Mouse (Mus musculus) myocyte (in vitro differentiated cells): ENCODE measurements at regions not wholly inside any gene's neighbourhood (a gene's known extent, or its start where the extent isn't known, plus 50 kb on each side); places are given as distances from the start of the nearest gene placed in this dataset.

Experiments used
- CEBPB ChIP-seq: IDR thresholded peaks from 2 replicates; pipeline ENCODE4 v1.6.1; 2011; ENCODE audit warnings: mild to moderate bottlenecking, moderate library complexity; ENCODE audit not compliant: poor library complexity, insufficient read depth, severe bottlenecking
- E2F4 ChIP-seq: IDR thresholded peaks from one replicate; pipeline ENCODE4 v1.6.1; 2011; ENCODE audit warnings: mild to moderate bottlenecking, control low read depth, moderate library complexity; ENCODE audit not compliant: insufficient read depth
- MAX ChIP-seq: IDR thresholded peaks from one replicate; pipeline ENCODE4 v1.6.1; 2011; ENCODE audit warnings: low read depth, mild to moderate bottlenecking, control low read depth
- MYOD1 ChIP-seq, 3 experiments: IDR thresholded peaks; one replicate each; pipeline ENCODE4 v1.6.1; 2011; ENCODE audit warnings: control low read depth in 2 of 3, low read depth in 2 of 3, mild to moderate bottlenecking in 2 of 3, moderate library complexity in 1 of 3; ENCODE audit not compliant: insufficient read length in 2 of 3, control insufficient read depth in 1 of 3
- MYOG ChIP-seq, 3 experiments: IDR thresholded peaks; one replicate each; pipeline ENCODE4 v1.6.1; 2011; ENCODE audit warnings: control low read depth in 2 of 3, low read depth in 2 of 3, mild to moderate bottlenecking in 2 of 3; ENCODE audit not compliant: insufficient read length in 2 of 3, control insufficient read depth in 1 of 3, insufficient read depth in 1 of 3
- POLR2A ChIP-seq: IDR thresholded peaks from one replicate; pipeline ENCODE4 v1.6.1; 2011; ENCODE audit warnings: low read depth, mild to moderate bottlenecking, control low read depth, moderate library complexity; ENCODE audit not compliant: insufficient read length
- POLR2AphosphoS2 ChIP-seq: IDR thresholded peaks from one replicate; pipeline ENCODE4 v1.6.1; 2011; ENCODE audit warnings: low read depth, control low read depth; ENCODE audit not compliant: insufficient read length
- REST ChIP-seq: IDR thresholded peaks from one replicate; pipeline ENCODE4 v1.6.1; 2011; ENCODE audit warnings: mild to moderate bottlenecking, control low read depth, moderate library complexity; ENCODE audit not compliant: insufficient read depth, insufficient read length
- SRF ChIP-seq: IDR thresholded peaks from one replicate; pipeline ENCODE4 v1.6.1; 2011; ENCODE audit warnings: low read depth; ENCODE audit not compliant: control insufficient read depth, insufficient read length
- TCF12 ChIP-seq: IDR thresholded peaks from one replicate; pipeline ENCODE4 v1.6.1; 2011; ENCODE audit warnings: mild to moderate bottlenecking, control low read depth; ENCODE audit not compliant: poor library complexity, insufficient read depth, severe bottlenecking
- TCF3 ChIP-seq: IDR thresholded peaks from one replicate; pipeline ENCODE4 v1.6.1; 2011; ENCODE audit warnings: low read depth, control low read depth; ENCODE audit not compliant: insufficient read length
- USF1 ChIP-seq: IDR thresholded peaks from one replicate; pipeline ENCODE4 v1.6.1; 2011; ENCODE audit warnings: low read depth, mild to moderate bottlenecking, control low read depth, moderate library complexity

- TF ChIP-seq E2F4 = no peak
- TF ChIP-seq TCF12 = no peak
- no peak for TF ChIP-seq POLR2A
- no peak for TF ChIP-seq POLR2AphosphoS2
- TF ChIP-seq MAX = no peak
- TF ChIP-seq CEBPB = no peak
- TF ChIP-seq MYOD1 (IDR thresholded peaks at IDR 0.05; ENCODE audit: control insufficient read depth in 1 of 3, insufficient read length in 2 of 3, low read depth in 2 of 3) = no peak
- no peak for TF ChIP-seq SRF
- TF ChIP-seq MYOG (IDR thresholded peaks at IDR 0.05; ENCODE audit: control insufficient read depth in 1 of 3, insufficient read depth in 1 of 3, insufficient read length in 2 of 3, low read depth in 2 of 3) = no peak
- TF ChIP-seq USF1 = no peak
- TF ChIP-seq TCF3 = no peak
- TF ChIP-seq REST = no peak
Observed at GRCm38 (mm10) chr1:76911472-76911871, 603.4 kb downstream of the Epha4 start.
